Mouse (Mus musculus): Measurements from ENCODE around the gene Napsa.

GRCm38 (mm10) chr7:44596996-44597538 is 24.9 kb downstream of the Napsa start:
- 0 out of 2 replicates have a peak, but pooled peaks have one; percentile 11 for TF ChIP-seq POLR2A (IDR thresholded peaks at IDR 0.05; ENCODE audit: borderline replicate concordance, insufficient read depth, low read length)
- no peak for TF ChIP-seq CTCF (IDR thresholded peaks at IDR 0.05; ENCODE audit: borderline replicate concordance, insufficient read depth, low read depth, low read length)

Measured in cerebellum, adult 2 months (tissue).